In genomic region chr1:39986820-39987219, GRCm38 (mm10) we compare ENCODE assay signal across 30 mouse cellular contexts.
DNase-seq lines count a peak whose midpoint lies in the region; ATAC-seq lines count a peak whose summit lies in the region.
"Had no signal": no experiment of that assay in that cellular context is flagged by ENCODE, and none has a peak within 500 bp of the region (broad histone marks: within the 10 kb centered on the region; RNA-seq: fewer than 3 reads in every experiment).

No protein-coding gene starts in this region.

- no peaks in the 10 kb centered on the region for H3K9me3 ChIP-seq in midbrain, embryonic 10.5 days (replicated peaks)
- no peaks in the 10 kb centered on the region for H3K9me3 ChIP-seq in midbrain, embryonic 14.5 days (ENCODE audit: control insufficient read depth, low read length)
- H3K9me3 ChIP-seq: heart, embryonic 13.5 days; hindbrain, embryonic 10.5 days; limb, embryonic 10.5 days; limb, embryonic 15.5 days; liver, embryonic 13.5 days; midbrain, embryonic 12.5 days had no signal

- H3K9ac ChIP-seq in midbrain, embryonic 14.5 days (replicated peaks; ENCODE audit: low read length), result no peak overlapping the region
- H3K9ac ChIP-seq: heart, embryonic 13.5 days; limb, embryonic 15.5 days; liver, embryonic 13.5 days; midbrain, embryonic 12.5 days had no signal

- peaks cover 99% of the 10 kb centered on the region for H3K36me3 ChIP-seq in midbrain, embryonic 10.5 days
- peaks cover 89% of the 10 kb centered on the region for H3K36me3 ChIP-seq in midbrain, embryonic 14.5 days (ENCODE audit: control insufficient read depth, insufficient read depth, low read length)

- H3K27me3 ChIP-seq in midbrain, embryonic 10.5 days (ENCODE audit: low read depth, poor library complexity, severe bottlenecking), result no peaks in the 10 kb centered on the region
- H3K27me3 ChIP-seq in midbrain, embryonic 14.5 days (ENCODE audit: control insufficient read depth, insufficient read depth, low read length), result no peaks in the 10 kb centered on the region
- H3K27me3 ChIP-seq: heart, embryonic 13.5 days; limb, embryonic 15.5 days; liver, embryonic 13.5 days; midbrain, embryonic 12.5 days had no signal

- H3K27ac ChIP-seq in midbrain, embryonic 10.5 days (replicated peaks), result no peak overlapping the region
- no peak overlapping the region for H3K27ac ChIP-seq in midbrain, embryonic 14.5 days (replicated peaks; ENCODE audit: low read depth, low read length)
- H3K27ac ChIP-seq: heart, adult 2 months; heart, embryonic 13.5 days; hindbrain, embryonic 10.5 days; kidney, postnatal 0 days; limb, embryonic 10.5 days; limb, embryonic 15.5 days; liver, embryonic 13.5 days; midbrain, embryonic 12.5 days had no signal

- no peak overlapping the region for H3K4me3 ChIP-seq in midbrain, embryonic 10.5 days
- no peak overlapping the region for H3K4me3 ChIP-seq in midbrain, embryonic 14.5 days (replicated peaks; ENCODE audit: low read depth, low read length)
- H3K4me3 ChIP-seq: heart, adult 2 months; heart, embryonic 13.5 days; hindbrain, embryonic 10.5 days; limb, embryonic 10.5 days; limb, embryonic 15.5 days; liver, embryonic 13.5 days; midbrain, embryonic 12.5 days had no signal

- no peaks in the 10 kb centered on the region for H3K4me1 ChIP-seq in midbrain, embryonic 10.5 days
- H3K4me1 ChIP-seq in midbrain, embryonic 14.5 days (ENCODE audit: control insufficient read depth, insufficient read depth, low read length), result no peaks in the 10 kb centered on the region
- H3K4me1 ChIP-seq: hindbrain, embryonic 10.5 days; limb, embryonic 10.5 days; limb, embryonic 15.5 days; liver, embryonic 13.5 days had no signal

- WGBS in midbrain, embryonic 10.5 days, result 90% methylated on average over 9 of the region's 9 CpGs
- WGBS in midbrain, embryonic 14.5 days, result 94% methylated on average over 9 of the region's 9 CpGs

- DNase-seq in CD4-positive helper T cell, adult 2 months (ENCODE audit: low read depth, low spot score), result peak; percentile 64
- peak; percentile 62 to 79 for DNase-seq in natural killer cell, adult 2 months (ENCODE audit: low spot score in 2 of 2)
- no peak for DNase-seq in midbrain, embryonic 10.5 days (ENCODE audit: low spot score)
- DNase-seq in right cerebral cortex, adult 2 months (ENCODE audit: low spot score in 2 of 2), result no peak
- no peak for DNase-seq in midbrain, embryonic 14.5 days
- DNase-seq: adrenal gland, adult 8-10 months; cerebellum, adult 8-10 months; cerebellum, postnatal 25 days; gastrocnemius, postnatal 25 days; heart, adult 2 months; heart, postnatal 10 days; kidney, adult 8-10 months; layer of hippocampus, postnatal 36 days; liver, embryonic 13.5 days; lung, adult 18-20 months; lung, postnatal 4 days; right cerebral cortex, adult 18-20 months had no signal

- ATAC-seq in granulocyte monocyte progenitor cell, adult 5-6 weeks (replicated peaks; ENCODE audit: poor library complexity, severe bottlenecking), result 0 out of 2 replicates have a peak, but pooled peaks have one; percentile 21
- ATAC-seq in megakaryocyte, adult 5-6 weeks (ENCODE audit: poor library complexity, severe bottlenecking), result 0 out of 2 replicates have a peak, but pooled peaks have one; percentile 21
- no peak for ATAC-seq in midbrain, embryonic 14.5 days (ENCODE audit: low FRiP score, low TSS enrichment)
- ATAC-seq: activated CD4-positive, CD25-positive, alpha-beta regulatory T cell, adult 4 months; forebrain, embryonic 14.5 days; hindbrain, embryonic 16.5 days; intestine, embryonic 16.5 days; lung, postnatal 0 days had no signal

- H3K4me2 ChIP-seq in midbrain, embryonic 14.5 days (ENCODE audit: low read length), result no peak overlapping the region
- H3K4me2 ChIP-seq: heart, embryonic 13.5 days; limb, embryonic 15.5 days; liver, embryonic 13.5 days; midbrain, embryonic 12.5 days had no signal

Comparison
In these comparisons a context has a peak if more than half of its experiments do, and no peak if none do; other contexts are left out.
1. DNase-seq: peak in CD4-positive helper T cell, adult 2 months (single experiment) and natural killer cell, adult 2 months (2 of 2); none in midbrain, embryonic 10.5 days (single experiment), right cerebral cortex, adult 2 months (0 of 2) and midbrain, embryonic 14.5 days (single experiment).